Mouse (Mus musculus): ENCODE measurements around the gene 1700020L24Rik. TPM values are rescaled to one million over a fixed set of nuclear protein-coding genes. Genes with fewer than 3 reads are reported as not detected.

1700020L24Rik gene
- polyA plus RNA-seq, 1 experiment: 1.5 TPM

- Histone ChIP-seq H3ac (ENCODE audit: control insufficient read depth, insufficient read length, low read depth) (no peak overlapping the region), H3K79me2 (ENCODE audit: control insufficient read depth, insufficient read depth) (no peaks in the 10 kb centered on the region), H3K27me3 (ENCODE audit: control insufficient read depth, insufficient read depth, insufficient read length) (no peaks in the 10 kb centered on the region), H3K36me3 (ENCODE audit: control insufficient read depth, insufficient read depth) (peaks cover 48% of the 10 kb centered on the region), H3K4me3 (ENCODE audit: insufficient read depth, poor library complexity, severe bottlenecking) (no peak overlapping the region), H3K79me3 (ENCODE audit: low read depth) (no peaks in the 10 kb centered on the region)
- TF ChIP-seq FOSL1 (IDR thresholded peaks at IDR 0.05; ENCODE audit: insufficient read depth, low read length, poor library complexity, severe bottlenecking) (no peak), CTCF (IDR thresholded peaks at IDR 0.05; ENCODE audit: control insufficient read depth, insufficient read depth, insufficient read length) (no peak), MYOG (IDR thresholded peaks at IDR 0.05; ENCODE audit: control insufficient read depth, extremely low read depth, insufficient read length) (no peak), MYOD1 (IDR thresholded peaks at IDR 0.05; ENCODE audit: control insufficient read depth, insufficient read length, low read depth) (no peak)
These were observed 33.7 kb upstream of the 1700020L24Rik start for GRCm38 (mm10) chr11:83403787-83404186.

GRCm38 (mm10) chr11:83406391-83406790 is 31.1 kb upstream of the 1700020L24Rik start:
- Histone ChIP-seq H3K79me3 (ENCODE audit: low read depth) (no peaks in the 10 kb centered on the region), H3ac (ENCODE audit: control insufficient read depth, insufficient read length, low read depth) (no peak overlapping the region), H3K79me2 (ENCODE audit: control insufficient read depth, insufficient read depth) (no peaks in the 10 kb centered on the region), H3K27me3 (ENCODE audit: control insufficient read depth, insufficient read depth, insufficient read length) (peaks cover 23% of the 10 kb centered on the region), H3K36me3 (ENCODE audit: control insufficient read depth, insufficient read depth) (peaks cover 24% of the 10 kb centered on the region), H3K4me3 (ENCODE audit: insufficient read depth, poor library complexity, severe bottlenecking) (no peak overlapping the region)
- no peak for TF ChIP-seq CTCF (IDR thresholded peaks at IDR 0.05; ENCODE audit: control insufficient read depth, insufficient read depth, insufficient read length)
- no peak for TF ChIP-seq MYOG (IDR thresholded peaks at IDR 0.05; ENCODE audit: control insufficient read depth, extremely low read depth, insufficient read length)

GRCm38 (mm10) chr11:83408242-83408641 is 29.2 kb upstream of the 1700020L24Rik start:
- Histone ChIP-seq H3K79me3 (ENCODE audit: low read depth) (no peaks in the 10 kb centered on the region), H3K4me3 (ENCODE audit: insufficient read depth, poor library complexity, severe bottlenecking) (no peak overlapping the region), H3ac (ENCODE audit: control insufficient read depth, insufficient read length, low read depth) (no peak overlapping the region), H3K79me2 (ENCODE audit: control insufficient read depth, insufficient read depth) (no peaks in the 10 kb centered on the region), H3K27me3 (ENCODE audit: control insufficient read depth, insufficient read depth, insufficient read length) (peaks cover 41% of the 10 kb centered on the region), H3K36me3 (ENCODE audit: control insufficient read depth, insufficient read depth) (peaks cover 7% of the 10 kb centered on the region)
- TF ChIP-seq CTCF (IDR thresholded peaks at IDR 0.05; ENCODE audit: control insufficient read depth, insufficient read depth, insufficient read length) (no peak), FOSL1 (IDR thresholded peaks at IDR 0.05; ENCODE audit: insufficient read depth, low read length, poor library complexity, severe bottlenecking) (no peak), USF1 (IDR thresholded peaks at IDR 0.05; ENCODE audit: low read depth) (no peak), MYOG (IDR thresholded peaks at IDR 0.05; ENCODE audit: control insufficient read depth, extremely low read depth, insufficient read length) (no peak), MYOD1 (IDR thresholded peaks at IDR 0.05; ENCODE audit: control insufficient read depth, insufficient read length, low read depth) (no peak), MAX (IDR thresholded peaks at IDR 0.05) (no peak)

- Histone ChIP-seq H3K4me3 (ENCODE audit: insufficient read depth, poor library complexity, severe bottlenecking) (no peak within 1 kb of the TSS), H3K79me2 (ENCODE audit: control insufficient read depth, insufficient read depth) (no peaks in the 10 kb centered on the region), H3K79me3 (ENCODE audit: low read depth) (no peaks in the 10 kb centered on the region), H3K27me3 (ENCODE audit: control insufficient read depth, insufficient read depth, insufficient read length) (peaks cover 42% of the 10 kb centered on the region), H3K36me3 (ENCODE audit: control insufficient read depth, insufficient read depth) (peaks cover 4% of the 10 kb centered on the region), H3ac (ENCODE audit: control insufficient read depth, insufficient read length, low read depth) (no peak within 1 kb of the TSS)
- TF ChIP-seq CTCF (IDR thresholded peaks at IDR 0.05; ENCODE audit: control insufficient read depth, insufficient read depth, insufficient read length): no peak
- TF ChIP-seq MYOD1 (IDR thresholded peaks at IDR 0.05; ENCODE audit: control insufficient read depth, insufficient read length, low read depth): no peak
These were observed 28.3 kb upstream of the 1700020L24Rik start, which contains the start of gene Rasl10b for GRCm38 (mm10) chr11:83409087-83409754. Gene Rasl10b, plus strand, starts transcription at chr11:83409137.

GRCm38 (mm10) chr11:83409792-83410291 is 27.6 kb upstream of the 1700020L24Rik start:
- H3K4me3 ChIP-seq (ENCODE audit: insufficient read depth, poor library complexity, severe bottlenecking): no peak overlapping the region
- TF ChIP-seq USF1 (IDR thresholded peaks at IDR 0.05; ENCODE audit: low read depth): no peak
- no peak for TF ChIP-seq CEBPB (IDR thresholded peaks at IDR 0.05; ENCODE audit: low read depth)
- no peak for TF ChIP-seq FOSL1 (IDR thresholded peaks at IDR 0.05; ENCODE audit: insufficient read depth, low read length, poor library complexity, severe bottlenecking)
- no peak for TF ChIP-seq MYOG (IDR thresholded peaks at IDR 0.05; ENCODE audit: control insufficient read depth, extremely low read depth, insufficient read length)
- TF ChIP-seq MAX (IDR thresholded peaks at IDR 0.05): no peak
- TF ChIP-seq CTCF (IDR thresholded peaks at IDR 0.05; ENCODE audit: control insufficient read depth, insufficient read depth, insufficient read length): no peak
- TF ChIP-seq MYOD1 (IDR thresholded peaks at IDR 0.05; ENCODE audit: control insufficient read depth, insufficient read length, low read depth): no peak

GRCm38 (mm10) chr11:83410510-83410909 is 27.0 kb upstream of the 1700020L24Rik start:
- Histone ChIP-seq H3K79me3 (ENCODE audit: low read depth) (no peaks in the 10 kb centered on the region), H3K4me3 (ENCODE audit: insufficient read depth, poor library complexity, severe bottlenecking) (no peak overlapping the region), H3K79me2 (ENCODE audit: control insufficient read depth, insufficient read depth) (no peaks in the 10 kb centered on the region), H3K36me3 (ENCODE audit: control insufficient read depth, insufficient read depth) (no peaks in the 10 kb centered on the region), H3ac (ENCODE audit: control insufficient read depth, insufficient read length, low read depth) (no peak overlapping the region), H3K27me3 (ENCODE audit: control insufficient read depth, insufficient read depth, insufficient read length) (peaks cover 42% of the 10 kb centered on the region)
- TF ChIP-seq CEBPB (IDR thresholded peaks at IDR 0.05; ENCODE audit: low read depth): no peak
- no peak for TF ChIP-seq USF1 (IDR thresholded peaks at IDR 0.05; ENCODE audit: low read depth)
- no peak for TF ChIP-seq FOSL1 (IDR thresholded peaks at IDR 0.05; ENCODE audit: insufficient read depth, low read length, poor library complexity, severe bottlenecking)
- TF ChIP-seq MYOG (IDR thresholded peaks at IDR 0.05; ENCODE audit: control insufficient read depth, extremely low read depth, insufficient read length): no peak
- TF ChIP-seq CTCF (IDR thresholded peaks at IDR 0.05; ENCODE audit: control insufficient read depth, insufficient read depth, insufficient read length): no peak
- TF ChIP-seq MYOD1 (IDR thresholded peaks at IDR 0.05; ENCODE audit: control insufficient read depth, insufficient read length, low read depth): no peak
- no peak for TF ChIP-seq MAX (IDR thresholded peaks at IDR 0.05)

More at GRCm38 (mm10) chr11:83409792-83410291, 27.6 kb upstream of the 1700020L24Rik start:
- Histone ChIP-seq H3K27me3 (ENCODE audit: control insufficient read depth, insufficient read depth, insufficient read length) (peaks cover 42% of the 10 kb centered on the region), H3K36me3 (ENCODE audit: control insufficient read depth, insufficient read depth) (no peaks in the 10 kb centered on the region), H3K79me3 (ENCODE audit: low read depth) (no peaks in the 10 kb centered on the region), H3ac (ENCODE audit: control insufficient read depth, insufficient read length, low read depth) (no peak overlapping the region), H3K79me2 (ENCODE audit: control insufficient read depth, insufficient read depth) (no peaks in the 10 kb centered on the region)
